Mouse (Mus musculus): Measurements from ENCODE around the gene Olfr828.

The Olfr828 gene

GRCm38 (mm10) chr9:18819426-18819825 is at the start of gene Olfr828:
TSS of gene Olfr828 (minus strand) at chr9:18819526.
- DNase-seq: no peak

DNA sequence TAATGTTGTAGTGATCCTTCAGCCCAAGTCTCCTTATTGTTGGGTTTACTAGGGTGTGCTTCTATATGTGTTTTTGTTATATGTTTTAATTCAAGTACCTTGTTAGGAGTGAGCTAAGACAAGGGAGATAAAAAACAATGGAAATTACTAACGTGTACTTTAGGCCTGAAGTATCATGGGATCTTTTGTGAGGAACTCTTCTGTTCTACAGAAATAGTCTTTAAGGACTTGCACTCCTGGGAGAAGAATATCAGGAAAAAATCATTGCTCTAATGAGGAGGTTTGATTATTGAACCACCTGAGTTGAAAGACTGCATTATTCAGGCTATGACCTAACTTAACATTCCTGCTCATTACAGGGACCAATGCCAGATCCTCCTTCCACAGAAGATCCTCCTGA is 35.3 kb upstream of the Olfr828 start, which contains the start of gene Olfr829:
Olfr829 (plus strand) TSS at position 301 of the 400 bp plus-strand sequence.
- no peak for DNase-seq

DNA sequence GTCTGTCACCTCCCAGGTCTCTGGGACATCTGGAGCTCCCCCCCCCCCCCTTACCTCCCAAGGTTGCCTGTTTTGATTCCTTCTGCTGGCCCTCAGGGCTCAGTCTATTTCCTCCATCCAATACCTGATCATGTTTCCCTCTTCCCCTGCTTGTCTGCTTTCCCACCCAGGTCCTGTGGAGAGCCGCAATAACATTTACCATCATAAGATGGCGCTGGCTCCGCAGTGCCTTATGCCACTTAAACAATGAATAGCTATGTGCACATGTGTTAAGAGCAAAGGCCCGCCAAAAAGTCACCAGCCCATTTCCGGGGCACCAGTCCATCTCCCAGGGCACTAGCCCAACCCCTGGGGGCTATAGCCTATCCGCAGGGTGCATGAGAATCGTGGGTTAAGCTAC is 34.0 kb downstream of the Olfr828 start:
- no peak for DNase-seq

GRCm38 (mm10) chr9:18779476-18779875 is 39.9 kb downstream of the Olfr828 start:
- DNase-seq: no peak

DNA sequence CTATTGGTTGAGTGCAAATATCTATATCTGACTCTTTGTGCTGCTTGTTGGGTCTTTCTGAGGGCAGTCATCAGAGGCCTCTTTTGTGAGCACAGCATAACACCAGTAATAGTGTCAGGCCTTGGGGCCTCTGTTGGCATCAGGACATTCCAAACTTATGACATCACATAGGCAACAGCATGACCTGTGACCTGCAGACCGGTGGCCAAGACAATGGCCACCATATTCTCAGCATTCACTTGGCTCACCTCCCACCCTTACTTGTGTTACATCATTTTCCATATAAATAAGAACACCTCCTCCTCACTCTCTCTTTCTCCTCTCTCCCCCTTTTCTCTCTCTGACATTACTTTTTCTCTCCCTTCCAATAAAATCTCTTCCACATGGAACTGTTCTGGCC is 40.3 kb downstream of the Olfr828 start:
- no peak for DNase-seq

All from lung, postnatal 14 days (tissue).